Mouse (Mus musculus): ENCODE data around the gene Rasgef1b.

Rasgef1b gene

GRCm38 (mm10) chr5:99493017-99493416 is 235.8 kb downstream of the Rasgef1b start:
- DNase-seq (ENCODE audit: low spot score) = no peak

GRCm38 (mm10) chr5:99488479-99489158 is 240.2 kb downstream of the Rasgef1b start:
- no peak for DNase-seq (ENCODE audit: low spot score)

- DNase-seq (ENCODE audit: low spot score) = no peak
Observed at GRCm38 (mm10) chr5:99487009-99487858, 241.6 kb downstream of the Rasgef1b start.

GRCm38 (mm10) chr5:99483162-99483561 is 245.7 kb downstream of the Rasgef1b start:
- no peak for DNase-seq (ENCODE audit: low spot score)

GRCm38 (mm10) chr5:99482524-99482923 is 246.3 kb downstream of the Rasgef1b start:
- no peak for DNase-seq (ENCODE audit: low spot score)

GRCm38 (mm10) chr5:99482016-99482415 is 246.8 kb downstream of the Rasgef1b start:
- no peak for DNase-seq (ENCODE audit: low spot score)

- DNase-seq (ENCODE audit: low spot score) = no peak
Observed at GRCm38 (mm10) chr5:99480078-99481031, 248.5 kb downstream of the Rasgef1b start.

- no peak for DNase-seq (ENCODE audit: low spot score)
Observed at GRCm38 (mm10) chr5:99479263-99480077, 249.4 kb downstream of the Rasgef1b start.

- DNase-seq (ENCODE audit: low spot score) = no peak
Observed at GRCm38 (mm10) chr5:99478716-99479115, 250.1 kb downstream of the Rasgef1b start.

- no peak for DNase-seq (ENCODE audit: low spot score)
Observed at GRCm38 (mm10) chr5:99477420-99477815, 251.4 kb downstream of the Rasgef1b start.

GRCm38 (mm10) chr5:99476640-99477419 is 252.0 kb downstream of the Rasgef1b start:
- DNase-seq (ENCODE audit: low spot score) = no peak

GRCm38 (mm10) chr5:99472607-99473335 is 256.1 kb downstream of the Rasgef1b start:
- no peak for DNase-seq (ENCODE audit: low spot score)

GRCm38 (mm10) chr5:99471790-99472189 is 257.1 kb downstream of the Rasgef1b start:
- no peak for DNase-seq (ENCODE audit: low spot score)

GRCm38 (mm10) chr5:99470613-99471012 is 258.3 kb downstream of the Rasgef1b start:
- DNase-seq (ENCODE audit: low spot score) = no peak

GRCm38 (mm10) chr5:99459007-99459406 is 269.9 kb downstream of the Rasgef1b start:
- no peak for DNase-seq (ENCODE audit: low spot score)

- no peak for DNase-seq (ENCODE audit: low spot score)
Observed at GRCm38 (mm10) chr5:99457291-99457690, 271.6 kb downstream of the Rasgef1b start.

GRCm38 (mm10) chr5:99451939-99452338 is 276.9 kb downstream of the Rasgef1b start:
- no peak for DNase-seq (ENCODE audit: low spot score)

- DNase-seq (ENCODE audit: low spot score) = no peak
Observed at GRCm38 (mm10) chr5:99451416-99451815, 277.4 kb downstream of the Rasgef1b start.

GRCm38 (mm10) chr5:99450994-99451393 is 277.9 kb downstream of the Rasgef1b start:
- DNase-seq (ENCODE audit: low spot score) = no peak

GRCm38 (mm10) chr5:99450463-99450862 is 278.4 kb downstream of the Rasgef1b start:
- no peak for DNase-seq (ENCODE audit: low spot score)

All from urinary bladder, postnatal 10 days (tissue).